Mouse (Mus musculus): ENCODE measurements around the gene Kctd15. TPM values are rescaled to one million over a fixed set of nuclear protein-coding genes. Genes with fewer than 3 reads are reported as not detected.

Kctd15 gene
- polyA plus RNA-seq (2012): 0.41 and 0.44 TPM in 2 replicates

GRCm38 (mm10) chr7:34656632-34657031 lies at the start of gene Kctd15:
Gene Kctd15 (minus strand): TSS chr7:34656732.

Other genes with a start within 250 kb of the Kctd15 start
- 1.0 TPM in 1 of 2 replicates, not detected in the other for gene Chst8, start 156.0 kb upstream of the Kctd15 start, polyA plus RNA-seq (2012)

Data from megakaryocyte-erythroid progenitor cell, adult 5 weeks (primary cell).